Mouse (Mus musculus) brain, embryonic 14.5 days (tissue): ENCODE measurements around the gene Sufu.

Experiments used
- CTCF ChIP-seq: fragments of 200-500 bp; IDR thresholded peaks from 2 replicates; pipeline ENCODE4 v1.5.1; 2012; ENCODE audit warnings: inconsistent platforms, mild to moderate bottlenecking, moderate library complexity, borderline replicate concordance; ENCODE audit not compliant: insufficient read depth, insufficient read length; ENCODE audit errors: extremely low read depth
- POLR2A ChIP-seq: fragments of 200-500 bp; IDR thresholded peaks from 2 replicates; pipeline ENCODE4 v1.6.1; 2012; ENCODE audit warnings: mild to moderate bottlenecking, inconsistent platforms, borderline replicate concordance; ENCODE audit not compliant: poor library complexity, insufficient read depth, insufficient read length, severe bottlenecking; ENCODE audit errors: extremely low read depth

- TF ChIP-seq CTCF (no peak), POLR2A (no peak)
Measured at GRCm38 (mm10) chr19:46531071-46532030, 134.7 kb downstream of the Sufu start.
